Mouse (Mus musculus): ENCODE results near the gene Bcl9l.

The Bcl9l gene

GRCm38 (mm10) chr9:44513610-44514009 lies 31.0 kb downstream of the Bcl9l start:
- no peak for DNase-seq

- no peak for DNase-seq
Measured at GRCm38 (mm10) chr9:44514147-44514546, 31.5 kb downstream of the Bcl9l start.

GRCm38 (mm10) chr9:44515131-44515751 lies 32.6 kb downstream of the Bcl9l start:
- DNase-seq: no peak

- DNase-seq: no peak
Measured at GRCm38 (mm10) chr9:44515891-44516290, 33.3 kb downstream of the Bcl9l start.

DNA sequence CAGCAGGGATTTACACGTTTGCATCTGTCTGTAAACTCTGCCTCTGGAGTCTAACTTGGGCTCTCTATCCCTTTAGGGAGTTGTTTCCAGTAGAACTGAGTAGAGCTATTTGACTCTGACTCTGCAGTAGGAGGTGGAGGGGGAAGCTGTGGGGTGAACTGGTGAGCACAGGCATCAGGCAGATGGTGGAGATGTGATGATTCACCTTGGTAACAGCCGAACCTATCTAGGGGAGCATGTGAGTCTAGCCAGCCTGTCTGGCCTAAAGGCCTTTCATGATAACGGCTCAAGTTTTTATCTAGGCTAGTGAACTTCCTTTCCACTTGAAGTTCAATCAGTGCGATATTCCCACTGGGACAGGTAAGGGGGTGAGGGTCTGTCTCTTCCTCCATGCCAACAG lies 34.7 kb downstream of the Bcl9l start:
- DNase-seq: no peak

GRCm38 (mm10) chr9:44518068-44518467 lies 35.4 kb downstream of the Bcl9l start:
- DNase-seq: peak; percentile 29 to 44

DNA sequence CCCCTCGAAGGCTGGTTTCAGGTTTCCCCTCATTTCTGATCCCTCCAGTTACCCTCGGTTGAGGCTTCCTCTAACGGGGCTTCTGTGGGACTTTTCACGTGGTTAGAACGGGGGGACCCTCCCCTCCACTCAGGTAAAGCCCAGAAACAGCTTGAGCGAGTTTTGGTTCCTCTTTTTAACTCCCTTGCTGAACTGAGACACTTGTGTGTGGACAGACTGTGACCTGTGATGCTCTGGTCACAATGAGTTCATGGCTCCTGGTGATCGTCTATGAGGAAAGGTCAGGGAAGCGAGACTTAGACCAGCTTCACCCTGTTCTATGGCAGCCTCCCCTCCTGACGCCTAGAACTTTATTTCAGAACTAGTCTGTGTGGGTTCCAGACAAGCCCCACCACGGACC lies 39.3 kb downstream of the Bcl9l start:
- no peak for DNase-seq

DNA sequence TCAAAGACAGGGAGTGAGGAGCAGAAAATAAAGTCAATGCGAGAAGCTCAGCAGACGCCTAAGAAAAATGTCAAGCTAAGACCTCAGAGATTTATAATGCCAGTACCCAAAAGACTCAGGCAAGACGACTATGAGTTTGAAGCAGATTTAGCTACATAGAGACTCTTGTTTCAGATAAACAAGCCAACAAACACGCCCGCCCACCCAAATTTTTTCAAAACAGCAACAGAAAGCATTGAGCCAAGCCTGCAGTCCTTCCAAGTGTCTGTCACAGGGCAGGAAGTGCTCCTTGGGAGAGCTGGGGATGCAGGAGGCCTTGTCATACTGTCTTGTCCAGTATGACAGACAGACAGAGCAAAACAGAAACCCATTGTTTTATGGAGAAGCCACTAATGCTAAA lies 41.1 kb downstream of the Bcl9l start:
- DNase-seq: no peak

GRCm38 (mm10) chr9:44524235-44524826 lies 41.7 kb downstream of the Bcl9l start:
- no peak for DNase-seq

DNA sequence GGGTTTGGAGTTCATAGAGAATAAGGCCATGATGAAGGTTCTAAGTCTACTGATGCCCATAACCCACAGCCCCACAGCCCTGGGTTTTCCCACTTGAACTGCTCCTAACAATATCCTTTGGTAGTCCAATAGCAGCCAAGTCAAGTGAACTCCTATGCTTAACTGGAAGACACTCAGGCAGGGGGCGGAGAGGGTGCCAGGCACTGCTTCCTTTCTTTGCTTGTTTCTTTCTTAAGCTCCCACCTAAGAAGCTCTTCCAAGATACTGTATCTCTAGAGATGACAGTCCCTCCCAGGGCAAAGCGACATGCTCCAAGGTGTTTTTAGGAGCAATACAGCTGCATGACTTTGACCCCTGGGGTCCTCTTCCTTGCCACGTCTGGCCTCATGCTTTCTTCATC lies 42.4 kb downstream of the Bcl9l start:
- DNase-seq: no peak

DNA sequence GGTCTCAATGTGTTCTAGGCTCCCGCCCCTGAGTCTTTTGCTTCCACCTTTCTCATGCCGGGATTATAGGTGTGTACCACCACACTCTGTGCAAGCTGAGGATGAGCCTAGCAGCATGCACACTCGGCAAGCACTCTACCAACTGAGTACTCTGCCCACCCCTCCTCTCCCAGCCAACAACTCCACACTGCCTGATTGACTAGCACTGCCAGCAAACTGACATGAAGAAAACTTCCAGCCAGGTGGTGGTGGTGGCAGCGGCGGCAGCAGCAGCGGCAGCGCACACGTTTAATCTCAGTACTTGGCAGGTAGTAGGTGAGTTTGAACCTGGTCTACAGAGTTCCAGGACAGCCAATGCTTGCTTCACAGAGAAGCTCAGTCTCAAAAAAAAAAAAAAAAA lies 43.0 kb downstream of the Bcl9l start:
- DNase-seq: no peak

DNA sequence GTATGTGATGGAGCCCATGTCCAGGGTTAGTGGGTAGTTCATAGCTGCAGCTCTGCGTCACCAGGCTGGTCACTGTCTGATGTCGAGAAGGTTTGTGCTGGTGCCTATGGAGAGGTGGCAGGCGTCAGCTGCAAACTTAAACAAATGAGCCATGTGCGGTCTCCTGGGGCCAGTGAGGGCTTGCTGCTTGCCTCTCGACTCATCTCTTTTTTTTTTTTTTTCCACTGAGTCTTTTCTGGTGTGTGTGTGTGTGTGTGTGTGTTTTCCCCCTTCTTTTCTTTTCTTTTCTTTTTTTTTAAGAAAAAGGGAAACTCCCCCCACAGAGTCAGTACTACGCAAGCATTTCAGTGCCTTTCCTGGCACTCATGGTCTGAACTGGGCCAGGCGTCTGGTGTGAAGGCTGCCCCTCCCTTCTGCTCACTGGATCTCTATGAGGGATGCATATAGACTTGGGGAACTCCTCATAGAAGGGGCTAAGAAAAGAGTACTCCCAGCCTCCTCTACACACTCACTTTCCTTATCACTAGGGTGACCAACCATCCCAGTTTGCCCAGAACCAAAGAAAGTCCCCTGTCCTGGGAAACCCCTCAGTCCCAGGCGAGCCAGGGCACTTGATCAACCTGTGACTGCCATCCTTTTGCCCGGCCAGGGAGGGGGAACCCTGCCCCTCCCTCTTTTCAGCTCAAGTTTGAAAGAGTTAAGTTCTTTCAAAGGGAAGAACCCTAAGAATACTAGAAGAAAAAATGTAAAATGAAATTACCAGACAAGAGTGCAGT lies 43.9 kb downstream of the Bcl9l start:
- DNase-seq: no peak

- no peak for DNase-seq
Measured at GRCm38 (mm10) chr9:44528340-44528739, 45.7 kb downstream of the Bcl9l start.

DNA sequence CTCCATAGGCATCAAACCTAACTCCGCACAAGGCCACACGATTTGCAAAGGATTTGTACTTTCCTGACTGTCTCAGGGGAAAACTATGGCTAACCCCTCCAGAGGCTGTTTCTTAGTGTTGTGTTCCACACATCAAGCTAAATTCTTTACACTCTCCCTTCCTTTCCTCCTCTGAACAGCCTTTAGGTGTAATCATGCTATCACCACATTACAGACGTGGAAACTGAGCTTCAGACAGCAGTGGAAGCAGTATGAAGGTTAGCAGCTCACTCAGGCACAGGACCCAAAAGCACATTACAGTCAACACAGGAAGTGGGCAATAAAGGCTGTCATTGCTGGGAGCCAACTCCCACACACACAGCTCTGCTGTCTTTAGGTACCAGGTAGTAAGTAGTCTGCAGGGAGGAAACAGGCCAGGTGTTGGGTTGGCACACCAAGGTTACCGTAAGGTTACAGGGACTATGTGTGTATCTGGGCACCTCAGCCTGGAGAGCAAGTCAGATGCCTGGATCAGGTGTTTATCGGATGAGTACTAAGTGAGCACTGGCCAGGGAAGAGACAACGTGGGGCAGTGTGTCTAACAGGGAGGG lies 50.5 kb downstream of the Bcl9l start:
- DNase-seq: no peak

- no peak for DNase-seq
Measured at GRCm38 (mm10) chr9:44537625-44538301, 55.1 kb downstream of the Bcl9l start.

- no peak for DNase-seq
Measured at GRCm38 (mm10) chr9:44539816-44540421, 57.3 kb downstream of the Bcl9l start.

- no peak for DNase-seq
Measured at GRCm38 (mm10) chr9:44540676-44541075, 58.1 kb downstream of the Bcl9l start.

- no peak for DNase-seq
Measured at GRCm38 (mm10) chr9:44542364-44542763, 59.7 kb downstream of the Bcl9l start.

DNA sequence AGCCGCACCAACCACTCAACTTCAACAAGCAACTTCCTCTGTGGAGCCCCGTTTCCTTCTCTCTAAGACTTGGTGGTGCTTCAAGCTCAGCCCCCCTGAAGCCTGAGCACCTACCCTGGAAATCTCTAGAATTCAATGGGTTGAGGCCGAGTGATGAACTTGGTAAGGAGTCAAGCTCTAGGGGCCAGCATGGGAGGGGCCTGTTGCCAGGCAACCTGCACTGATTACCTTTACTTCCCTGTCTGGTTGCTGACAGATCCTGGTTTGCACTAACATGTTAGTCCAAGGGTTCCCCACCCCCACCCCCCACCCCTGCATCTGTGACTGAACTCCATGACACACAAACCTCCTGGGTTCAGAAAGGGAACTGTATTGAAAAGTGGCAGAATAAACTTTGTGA lies 62.4 kb downstream of the Bcl9l start:
- DNase-seq: no peak

- DNase-seq: no peak
Measured at GRCm38 (mm10) chr9:44548412-44549152, 66.0 kb downstream of the Bcl9l start.

GRCm38 (mm10) chr9:44551138-44551537 lies 68.5 kb downstream of the Bcl9l start:
- no peak for DNase-seq

- no peak for DNase-seq
Measured at GRCm38 (mm10) chr9:44552161-44552560, 69.5 kb downstream of the Bcl9l start.

Data from cerebellum, postnatal 10 days (tissue).